Mouse (Mus musculus): Measurements from ENCODE around the gene Gpr45.

DNA sequence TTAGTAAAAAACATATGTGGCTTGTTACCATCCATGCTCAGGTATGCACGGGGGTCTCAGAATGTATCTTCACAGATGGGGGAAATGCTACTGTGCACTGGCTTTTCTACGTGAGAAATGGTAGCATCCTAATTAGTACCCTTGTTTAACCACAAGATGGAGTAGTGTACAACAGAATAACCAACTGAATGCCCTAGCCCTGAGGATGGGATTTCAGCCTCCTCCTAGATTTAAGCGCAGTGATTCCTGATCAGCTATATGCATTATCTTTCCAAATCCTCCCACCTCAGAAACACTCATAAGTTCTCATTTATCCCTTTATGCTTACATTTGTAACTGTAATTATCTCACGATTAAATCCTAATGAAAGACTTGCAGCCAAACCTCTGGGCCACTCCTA lies 37.6 kb upstream of the Gpr45 start:
- TF ChIP-seq CTCF (IDR thresholded peaks at IDR 0.05; ENCODE audit: insufficient read depth, low read length) (peak; percentile 39; the same call in 1 of the 2 replicates), POLR2A (IDR thresholded peaks at IDR 0.05; ENCODE audit: borderline replicate concordance, extremely low read depth, low read depth, low read length) (no peak)
